Mouse (Mus musculus): ENCODE data around the gene Prkar2b. TPM values are rescaled to one million over a fixed set of nuclear protein-coding genes. Genes with fewer than 3 reads are reported as not detected.
A peak's percentile ranks its signal among the peaks of the same experiment; 100 is the strongest.

Prkar2b gene
- total and polyA plus RNA-seq, 2 experiments from 2014 or later = 102 to 124 TPM

GRCm38 (mm10) chr12:31937613-31938012, 123.5 kb downstream of the Prkar2b start:
- DNase-seq (ENCODE audit: low spot score) = no peak
- Histone ChIP-seq H3K4me2 (ENCODE audit: low read depth, low read length) (no peak overlapping the region), H3K27me3 (ENCODE audit: insufficient read depth, low read length) (no peaks in the 10 kb centered on the region), H3K9me3 (ENCODE audit: low read length) (no peaks in the 10 kb centered on the region), H3K36me3 (ENCODE audit: insufficient read depth, low read length) (peaks cover 18% of the 10 kb centered on the region), H3K27ac (no peak overlapping the region), H3K9ac (replicated peaks; ENCODE audit: low read length) (no peak overlapping the region), H3K4me3 (ENCODE audit: low read length) (no peak overlapping the region), H3K4me1 (ENCODE audit: insufficient read depth, low read length) (no peaks in the 10 kb centered on the region)
- no peak for ATAC-seq
- 90% methylated on average over 3 of the region's 3 CpGs for WGBS
- TF ChIP-seq CTCF (IDR thresholded peaks at IDR 0.05; ENCODE audit: low read depth) = no peak

DNA sequence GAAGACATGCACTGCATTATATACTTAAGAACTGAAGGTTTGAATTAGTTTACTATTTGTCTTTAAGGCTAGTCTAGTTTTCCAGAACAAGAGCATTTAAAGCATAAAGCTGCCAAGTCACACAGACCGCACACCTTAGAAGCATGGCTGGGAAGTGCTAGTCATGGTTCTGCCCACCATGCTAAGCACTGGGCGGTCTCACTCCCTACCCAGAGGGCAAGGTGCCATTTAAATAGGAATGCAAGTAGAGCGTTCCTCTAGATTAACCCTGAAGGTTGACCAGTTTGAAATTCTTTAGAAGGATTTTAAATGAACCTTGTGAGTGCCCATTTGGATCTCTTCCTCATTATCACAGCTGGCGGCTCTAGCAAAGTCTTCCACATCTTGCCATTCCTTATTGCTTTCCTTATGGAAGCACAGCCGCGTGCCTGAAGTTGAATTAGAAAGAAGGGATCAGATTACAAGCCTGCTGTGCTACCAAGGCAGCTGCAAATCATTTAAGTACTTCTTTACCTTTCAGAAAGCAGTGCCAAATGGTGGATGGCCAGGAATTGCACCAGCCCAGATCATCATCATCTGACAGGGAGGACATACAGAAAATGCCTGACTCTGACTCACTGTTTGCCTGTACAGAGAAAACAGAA, 124.3 kb downstream of the Prkar2b start:
- Histone ChIP-seq H3K9me3 (ENCODE audit: low read length) (no peaks in the 10 kb centered on the region), H3K27ac (no peak overlapping the region), H3K27me3 (ENCODE audit: insufficient read depth, low read length) (no peaks in the 10 kb centered on the region), H3K36me3 (ENCODE audit: insufficient read depth, low read length) (peaks cover 18% of the 10 kb centered on the region), H3K4me2 (ENCODE audit: low read depth, low read length) (no peak overlapping the region), H3K4me3 (ENCODE audit: low read length) (no peak overlapping the region), H3K4me1 (ENCODE audit: insufficient read depth, low read length) (no peaks in the 10 kb centered on the region), H3K9ac (replicated peaks; ENCODE audit: low read length) (no peak overlapping the region)
- ATAC-seq (no peak), DNase-seq (ENCODE audit: low spot score) (no peak)
- 47% methylated on average over 6 of the region's 6 CpGs for WGBS
- no peak for TF ChIP-seq CTCF (IDR thresholded peaks at IDR 0.05; ENCODE audit: low read depth)

DNA sequence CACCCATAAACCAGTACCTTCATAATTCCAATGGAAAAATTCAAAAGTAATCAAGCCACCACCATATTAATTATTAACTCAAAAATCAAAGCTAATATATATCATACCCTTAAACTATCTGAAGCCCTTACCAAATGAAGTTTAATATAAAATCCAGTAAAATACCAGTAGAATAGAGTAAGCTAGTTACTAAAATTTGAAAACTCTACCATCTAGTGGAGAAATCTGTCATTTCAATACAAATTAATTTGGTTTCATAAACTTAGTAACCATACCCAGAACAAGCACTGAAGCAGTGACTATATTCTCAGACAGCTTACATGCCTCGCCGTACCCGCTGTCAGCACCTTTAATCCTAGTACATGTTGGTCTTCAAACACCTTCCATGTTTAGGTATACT, 129.3 kb downstream of the Prkar2b start:
- no peak overlapping the region for H3K4me3 ChIP-seq (ENCODE audit: low read length)
- peaks cover 13% of the 10 kb centered on the region; the same call in 1 of the 2 replicates for H3K36me3 ChIP-seq (ENCODE audit: insufficient read depth, low read length)
- H3K9ac ChIP-seq (replicated peaks; ENCODE audit: low read length) = no peak overlapping the region
- no peak overlapping the region for H3K4me2 ChIP-seq (ENCODE audit: low read depth, low read length)
- no peaks in the 10 kb centered on the region for H3K4me1 ChIP-seq (ENCODE audit: insufficient read depth, low read length)
- peak; percentile 25; the same call in 1 of the 2 replicates for TF ChIP-seq CTCF (IDR thresholded peaks at IDR 0.05; ENCODE audit: low read depth)
- no peaks in the 10 kb centered on the region for H3K27me3 ChIP-seq (ENCODE audit: insufficient read depth, low read length)
- no peaks in the 10 kb centered on the region for H3K9me3 ChIP-seq (ENCODE audit: low read length)
- DNase-seq (ENCODE audit: low spot score) (peak; percentile 30), ATAC-seq (0 out of 2 replicates have a peak, but pooled peaks have one; percentile 7)
- no peak overlapping the region for H3K27ac ChIP-seq
- WGBS = 96% methylated on average over 3 of the region's 3 CpGs

- no peak overlapping the region for H3K27ac ChIP-seq
- peaks cover 26% of the 10 kb centered on the region; the same call in 1 of the 2 replicates for H3K36me3 ChIP-seq (ENCODE audit: insufficient read depth, low read length)
- no peak overlapping the region for H3K9ac ChIP-seq (replicated peaks; ENCODE audit: low read length)
- ATAC-seq (no peak), DNase-seq (ENCODE audit: low spot score) (no peak)
- H3K4me3 ChIP-seq (ENCODE audit: low read length) = no peak overlapping the region
- H3K4me1 ChIP-seq (ENCODE audit: insufficient read depth, low read length) = no peaks in the 10 kb centered on the region
- H3K27me3 ChIP-seq (ENCODE audit: insufficient read depth, low read length) = no peaks in the 10 kb centered on the region
- WGBS = 87% methylated on average over 3 of the region's 3 CpGs
- no peak overlapping the region for H3K4me2 ChIP-seq (ENCODE audit: low read depth, low read length)
- no peaks in the 10 kb centered on the region for H3K9me3 ChIP-seq (ENCODE audit: low read length)
- TF ChIP-seq CTCF (IDR thresholded peaks at IDR 0.05; ENCODE audit: low read depth) = no peak
Observed at GRCm38 (mm10) chr12:31928498-31928897, 132.6 kb downstream of the Prkar2b start.

DNA sequence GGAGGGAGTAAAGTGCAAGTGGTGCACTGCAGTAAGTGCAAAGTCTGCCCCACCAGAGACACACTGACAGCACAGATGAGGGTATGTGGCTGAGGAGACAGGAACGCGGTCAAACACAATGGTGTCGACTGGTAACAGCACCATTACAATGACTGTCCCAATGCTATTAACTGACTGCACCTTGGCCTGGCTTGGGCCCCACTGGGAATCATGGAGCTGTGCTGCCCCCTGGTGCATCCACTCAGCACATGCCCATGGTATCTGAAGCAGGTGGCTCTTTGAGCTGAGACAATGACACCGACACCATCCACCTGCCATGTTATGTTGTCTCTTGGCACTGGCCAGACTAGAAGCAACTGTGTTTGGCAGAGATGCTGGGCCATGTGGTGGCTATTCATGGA, 134.4 kb downstream of the Prkar2b start:
- WGBS = 31% methylated on average over 4 of the region's 4 CpGs
- no peak overlapping the region for H3K4me3 ChIP-seq (ENCODE audit: low read length)
- no peak overlapping the region for H3K9ac ChIP-seq (replicated peaks; ENCODE audit: low read length)
- ATAC-seq (peak; percentile 92), DNase-seq (ENCODE audit: low spot score) (peak; percentile 83)
- TF ChIP-seq CTCF (IDR thresholded peaks at IDR 0.05; ENCODE audit: low read depth) = peak; percentile 95
- no peaks in the 10 kb centered on the region for H3K4me1 ChIP-seq (ENCODE audit: insufficient read depth, low read length)
- no peaks in the 10 kb centered on the region for H3K27me3 ChIP-seq (ENCODE audit: insufficient read depth, low read length)
- H3K9me3 ChIP-seq (ENCODE audit: low read length) = no peaks in the 10 kb centered on the region
- H3K27ac ChIP-seq = no peak overlapping the region
- H3K36me3 ChIP-seq (ENCODE audit: insufficient read depth, low read length) = peaks cover 28% of the 10 kb centered on the region; the same call in 1 of the 2 replicates
- no peak overlapping the region for H3K4me2 ChIP-seq (ENCODE audit: low read depth, low read length)

DNA sequence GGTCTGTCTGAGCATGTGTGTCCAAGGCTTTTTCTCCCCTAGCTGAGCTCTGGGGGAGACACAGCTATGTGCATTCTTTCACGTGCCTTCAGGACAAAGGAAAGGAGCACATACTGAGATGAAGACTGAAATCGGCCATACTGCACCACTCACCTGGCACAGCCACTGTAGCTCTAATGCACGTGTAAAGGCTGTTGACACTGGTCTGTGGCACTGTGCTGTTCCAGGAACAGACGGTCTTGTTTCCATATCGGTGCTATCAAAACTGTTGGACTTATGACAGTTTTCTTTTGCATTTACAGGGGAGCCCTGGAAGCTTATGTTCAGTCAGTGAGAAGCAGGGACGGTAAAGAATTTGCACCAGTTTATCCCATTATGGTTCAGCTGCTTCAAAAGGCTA, 135.8 kb downstream of the Prkar2b start:
- peaks cover 24% of the 10 kb centered on the region; the same call in 1 of the 2 replicates for H3K36me3 ChIP-seq (ENCODE audit: insufficient read depth, low read length)
- H3K9ac ChIP-seq (replicated peaks; ENCODE audit: low read length) = no peak overlapping the region
- H3K4me1 ChIP-seq (ENCODE audit: insufficient read depth, low read length) = no peaks in the 10 kb centered on the region
- no peaks in the 10 kb centered on the region for H3K27me3 ChIP-seq (ENCODE audit: insufficient read depth, low read length)
- no peak for DNase-seq (ENCODE audit: low spot score)
- no peak overlapping the region for H3K4me2 ChIP-seq (ENCODE audit: low read depth, low read length)
- no peak overlapping the region for H3K4me3 ChIP-seq (ENCODE audit: low read length)
- TF ChIP-seq CTCF (IDR thresholded peaks at IDR 0.05; ENCODE audit: low read depth) = no peak
- ATAC-seq = no peak
- 82% methylated on average over 6 of the region's 6 CpGs for WGBS
- H3K9me3 ChIP-seq (ENCODE audit: low read length) = no peaks in the 10 kb centered on the region
- no peak overlapping the region for H3K27ac ChIP-seq

DNA sequence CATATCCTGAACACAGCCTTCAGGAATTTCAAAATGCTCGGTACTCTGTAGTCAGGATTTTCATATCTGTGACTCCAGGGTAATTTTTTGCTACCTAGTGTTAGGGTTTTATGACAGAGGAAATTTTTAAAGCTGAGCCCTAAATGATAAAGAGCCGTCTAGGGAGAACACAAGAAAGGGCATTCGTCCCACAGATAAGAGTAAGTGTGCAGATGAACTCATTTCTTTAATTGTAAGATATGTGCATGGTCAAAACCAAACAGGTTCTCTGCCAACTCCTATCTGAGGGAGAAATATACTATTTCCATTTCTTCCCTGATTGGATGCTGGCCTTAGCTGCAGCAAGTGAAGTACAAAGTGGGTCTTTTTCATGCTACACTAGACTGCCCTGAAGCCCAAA, 137.0 kb downstream of the Prkar2b start:
- Histone ChIP-seq H3K27me3 (ENCODE audit: insufficient read depth, low read length) (no peaks in the 10 kb centered on the region), H3K36me3 (ENCODE audit: insufficient read depth, low read length) (peaks cover 24% of the 10 kb centered on the region; the same call in 1 of the 2 replicates), H3K9ac (replicated peaks; ENCODE audit: low read length) (no peak overlapping the region), H3K27ac (no peak overlapping the region), H3K4me2 (ENCODE audit: low read depth, low read length) (no peak overlapping the region), H3K4me3 (ENCODE audit: low read length) (no peak overlapping the region), H3K9me3 (ENCODE audit: low read length) (no peaks in the 10 kb centered on the region), H3K4me1 (ENCODE audit: insufficient read depth, low read length) (no peaks in the 10 kb centered on the region)
- DNase-seq (ENCODE audit: low spot score) (no peak), ATAC-seq (no peak)
- WGBS = 88% methylated on average over 3 of the region's 3 CpGs
- TF ChIP-seq CTCF (IDR thresholded peaks at IDR 0.05; ENCODE audit: low read depth) = no peak
